Mouse (Mus musculus): ENCODE results near the gene Olfr462.

- TF ChIP-seq POLR2A (IDR thresholded peaks at IDR 0.05; ENCODE audit: low read depth, low read length) (no peak), GABPA (IDR thresholded peaks at IDR 0.05; ENCODE audit: insufficient replicate concordance, low read depth, low read length) (no peak), CTCF (conservative IDR thresholded peaks at IDR 0.05 in 1 of 2, IDR thresholded peaks at IDR 0.05 in 1 of 2; ENCODE audit: low read depth in 2 of 2, low read length in 2 of 2) (no peak), RCOR1 (conservative IDR thresholded peaks at IDR 0.05; ENCODE audit: low read depth, low read length) (no peak), ZKSCAN1 (IDR thresholded peaks at IDR 0.05; ENCODE audit: borderline replicate concordance, low read depth, low read length) (no peak), MEF2A (IDR thresholded peaks at IDR 0.05; ENCODE audit: borderline replicate concordance, low read depth, low read length) (no peak), USF1 (IDR thresholded peaks at IDR 0.05; ENCODE audit: low read depth, low read length) (no peak), ZMIZ1 (IDR thresholded peaks at IDR 0.05; ENCODE audit: low read depth, low read length) (no peak), HCFC1 (IDR thresholded peaks at IDR 0.05; ENCODE audit: low read depth, low read length) (no peak)
Observed at GRCm38 (mm10) chr11:87871766-87872165, 20.3 kb downstream of the Olfr462 start.
